ENCODE assay signal across 12 mouse cellular contexts in genomic region chr13:37542744-37543196, GRCm38 (mm10).
DNase-seq lines count a peak whose midpoint lies in the region; ATAC-seq and TF ChIP-seq lines count a peak whose summit lies in the region.
"Had no signal": no experiment of that assay in that cellular context is flagged by ENCODE, and none has a peak within 500 bp of the region (broad histone marks: within the 10 kb centered on the region; RNA-seq: fewer than 3 reads in every experiment).

No protein-coding gene starts in this region.

- no peak overlapping the region for H3K4me3 ChIP-seq in thymus, adult 2 months (ENCODE audit: control insufficient read depth, insufficient read depth, low read length)
- H3K4me3 ChIP-seq in small intestine, adult 2 months (ENCODE audit: low read depth, low read length) = peak overlapping the region; percentile 15; the same call in 1 of the 2 replicates
- H3K4me3 ChIP-seq: neural tube, embryonic 15.5 days had no signal

- no peak for ATAC-seq in megakaryocyte progenitor cell, adult 5-6 weeks (replicated peaks; ENCODE audit: poor library complexity)
- ATAC-seq: forebrain, embryonic 14.5 days had no signal

- peaks cover 28% of the 10 kb centered on the region for H3K4me1 ChIP-seq in thymus, adult 2 months (replicated peaks; ENCODE audit: control insufficient read depth, insufficient read depth, low read length)
- peaks cover 10% of the 10 kb centered on the region; the same call in 1 of the 2 replicates for H3K4me1 ChIP-seq in small intestine, adult 2 months (ENCODE audit: control insufficient read depth, insufficient read depth, insufficient read length, low read length)
- H3K4me1 ChIP-seq: neural tube, embryonic 15.5 days had no signal

- no peaks in the 10 kb centered on the region for H3K36me3 ChIP-seq in thymus, adult 2 months (ENCODE audit: control insufficient read depth, insufficient read depth, low read length)
- no peaks in the 10 kb centered on the region for H3K36me3 ChIP-seq in small intestine, adult 2 months (ENCODE audit: control insufficient read depth, insufficient read depth, low read length)
- H3K36me3 ChIP-seq: neural tube, embryonic 15.5 days had no signal

- peak; percentile 32 to 49 for DNase-seq in heart, adult 9 months (ENCODE audit: low spot score in 2 of 2)
- DNase-seq in heart, postnatal 36 days = no peak
- peak; percentile 13 for DNase-seq in thymus, postnatal 0 days (ENCODE audit: low spot score)
- no peak for DNase-seq in thymus, adult 2 months
- DNase-seq in adipocyte (ENCODE audit: low spot score) = peak; percentile 83
- DNase-seq in cerebellum, adult 18-20 months = no peak
- DNase-seq: kidney, postnatal 4 days; lung, postnatal 14 days had no signal

- no peak for TF ChIP-seq CTCF in thymus, adult 2 months (IDR thresholded peaks at IDR 0.05; ENCODE audit: borderline replicate concordance, control insufficient read depth, extremely low read depth, insufficient read depth, low read length, poor library complexity)
- no peak for TF ChIP-seq CTCF in small intestine, adult 2 months (IDR thresholded peaks at IDR 0.05; ENCODE audit: extremely low read depth, insufficient read length, insufficient replicate concordance, low read depth, low read length)

- no peak for TF ChIP-seq POLR2A in thymus, adult 2 months (IDR thresholded peaks at IDR 0.05; ENCODE audit: control insufficient read depth, extremely low read depth, insufficient read depth, low read length, poor library complexity)
- no peak for TF ChIP-seq POLR2A in small intestine, adult 2 months (IDR thresholded peaks at IDR 0.05; ENCODE audit: low read depth, low read length)

- no peaks in the 10 kb centered on the region for H3K27me3 ChIP-seq in thymus, adult 2 months (ENCODE audit: control insufficient read depth, insufficient read depth, low read length)
- no peaks in the 10 kb centered on the region for H3K27me3 ChIP-seq in small intestine, adult 2 months (ENCODE audit: control insufficient read depth, insufficient read depth, low read length)
- H3K27me3 ChIP-seq: neural tube, embryonic 15.5 days had no signal

- intact Hi-C loops in heart, postnatal 36 days (cut with DNase I) = loop anchor here (2.0 to 5.0 kb wide), 3 partner anchors 78 to 402 kb away; no protein-coding TSS in a partner anchor

- no peak overlapping the region for H3K27ac ChIP-seq in thymus, adult 2 months (ENCODE audit: control insufficient read depth, insufficient read depth, low read length)
- H3K27ac ChIP-seq in small intestine, adult 2 months (ENCODE audit: insufficient read depth, low read depth, low read length) = no peak overlapping the region
- H3K27ac ChIP-seq: neural tube, embryonic 15.5 days had no signal

- WGBS in thymus, adult 2 months = 92% methylated on average over 13 of the region's 13 CpGs
- 90% methylated on average over 13 of the region's 13 CpGs for WGBS in small intestine, adult 2 months

Comparison
In these comparisons a context has a peak if more than half of its experiments do, and no peak if none do; other contexts are left out.
1. DNase-seq: peak in heart, adult 9 months (2 of 2), thymus, postnatal 0 days (single experiment) and adipocyte (single experiment); none in heart, postnatal 36 days (0 of 2), thymus, adult 2 months (single experiment) and cerebellum, adult 18-20 months (0 of 2).